Mouse (Mus musculus) left cerebral cortex, postnatal 36 days (tissue): ENCODE measurements at regions not wholly inside any gene's neighbourhood (a gene's known extent, or its start where the extent isn't known, plus 50 kb on each side); places are given as distances from the start of the nearest gene placed in this dataset.

ENCODE experiments used
- DNase-seq, 2 experiments: peaks; one replicate each; pipeline ENCODE4 v3.0.0; 2021 to 2022; ENCODE audit warnings: low spot score in 2 of 2, mixed read lengths in 1 of 2
- intact Hi-C: fragments of 180-260 bp; cut with DNase I; formaldehyde crosslinking; loops from one replicate; pipeline ENCODE4 v1.15.1; 2025

- intact Hi-C loops, result no loop called here
- DNase-seq, result no peak
Measured at GRCm38 (mm10) chr16:74500687-74501086, 89.1 kb upstream of the Robo2 start.

- DNase-seq, result no peak
- intact Hi-C loops, result no loop called here
Measured at GRCm38 (mm10) chr16:74467745-74468420, 56.3 kb upstream of the Robo2 start.

DNA sequence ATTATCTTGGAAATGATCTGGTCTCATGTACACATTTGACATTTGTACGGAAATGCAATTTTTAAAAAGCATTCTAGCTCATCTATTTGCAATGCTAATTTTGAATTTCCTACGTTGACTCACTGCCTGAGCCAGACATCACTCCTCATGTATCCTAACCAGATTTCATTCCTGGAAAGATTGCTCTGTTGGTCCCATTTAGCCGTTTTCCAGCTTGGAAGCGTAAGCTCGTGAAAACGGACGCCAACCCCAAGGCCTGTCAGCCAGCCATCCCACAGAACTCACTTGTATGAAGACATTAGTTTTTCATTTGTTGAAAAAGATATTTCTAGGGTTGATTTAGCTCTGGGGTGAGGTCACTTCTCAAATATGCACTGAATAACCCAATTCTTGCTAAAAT lies 55.5 kb upstream of the Robo2 start:
- intact Hi-C loops, result no loop called here
- DNase-seq, result peak in 1 of 2 experiments; percentile 5

DNA sequence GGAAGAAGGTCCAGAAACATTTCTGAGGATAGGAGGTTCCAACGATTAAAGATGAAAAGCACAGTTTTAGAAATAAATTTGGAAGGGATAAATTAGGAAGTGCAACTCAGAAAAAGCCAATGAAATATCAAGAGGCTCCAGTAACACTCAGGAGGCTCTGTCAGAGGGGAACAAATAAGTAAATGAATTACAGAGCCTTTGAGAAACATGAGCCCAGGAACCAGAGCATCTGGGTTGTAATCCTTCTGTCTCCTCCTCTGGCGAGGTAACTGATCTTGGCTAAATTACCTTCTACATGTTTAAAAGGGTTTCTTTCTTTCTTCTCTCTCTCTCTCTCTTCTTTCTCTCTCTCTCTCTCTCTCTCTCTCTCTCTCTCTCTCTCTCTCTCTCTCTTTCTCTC lies 53.2 kb upstream of the Robo2 start:
- intact Hi-C loops, result no loop called here
- no peak for DNase-seq

DNA sequence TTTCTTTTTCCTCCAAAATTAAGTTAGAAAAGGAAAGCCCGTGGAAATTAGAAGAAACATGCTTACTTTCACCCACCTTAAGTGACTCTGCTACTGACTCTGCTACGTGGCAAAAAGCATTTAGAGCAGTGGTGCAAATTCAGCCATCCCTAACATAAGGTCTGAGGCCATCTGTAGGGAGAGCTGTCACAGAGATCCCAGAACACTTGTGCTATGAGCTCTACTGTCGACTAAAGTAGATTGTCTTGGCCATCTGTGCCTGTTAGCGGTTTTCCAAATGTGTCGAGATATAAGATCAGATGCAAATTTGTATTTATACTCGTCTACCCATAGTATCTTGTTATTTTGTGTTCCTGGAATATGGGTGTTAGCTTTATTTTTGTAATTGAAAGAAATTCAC lies 52.7 kb upstream of the Robo2 start:
- intact Hi-C loops, result no loop called here
- DNase-seq, result peak; percentile 5 to 6

GRCm38 (mm10) chr16:74462436-74462835 lies 50.8 kb upstream of the Robo2 start:
- intact Hi-C loops, result no loop called here
- no peak for DNase-seq
